7 mouse cellular contexts compared by ENCODE assay signal in the genomic region with DNA sequence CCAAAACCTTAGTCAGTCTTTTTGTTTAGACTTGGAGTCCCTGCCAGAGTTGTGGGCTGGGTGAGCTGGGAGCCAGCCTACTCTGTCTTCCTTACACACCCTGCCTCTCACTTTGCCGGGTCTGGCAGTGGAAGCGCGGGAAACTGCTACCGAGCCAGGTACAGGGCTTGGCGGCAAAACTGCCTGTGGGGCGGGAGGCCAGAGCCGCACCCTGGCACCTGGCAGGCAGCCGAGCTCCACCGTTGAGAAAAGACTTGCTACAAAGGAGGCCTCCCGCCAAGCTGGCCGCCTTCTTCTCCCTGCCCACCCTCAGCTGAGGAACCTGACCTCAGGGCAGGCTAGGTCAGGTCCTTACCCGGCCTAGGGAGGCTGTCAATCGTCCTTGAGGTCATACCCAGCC. TPM values are rescaled to one million over a fixed set of nuclear protein-coding genes. Genes with fewer than 3 reads are reported as not detected.
A peak's percentile ranks its signal among the peaks of the same experiment; 100 is the strongest.
DNase-seq lines count a peak whose midpoint lies in the region.

No protein-coding gene starts in this region.

- peak; percentile 43 for DNase-seq in right cerebral cortex, adult 18-20 months
- no peak for DNase-seq in right cerebral cortex, postnatal 4 days
- peak; percentile 52 for DNase-seq in kidney, postnatal 10 days
- DNase-seq in ovary, adult 18-20 months (ENCODE audit: low spot score) = peak; percentile 45
- DNase-seq in urinary bladder, postnatal 25 days (ENCODE audit: low spot score) = peak; percentile 69
- DNase-seq in layer of hippocampus, postnatal 14 days (ENCODE audit: low spot score in 2 of 2) = no peak
- DNase-seq in liver = no peak

RNA-seq across cellular contexts. Expression of a gene that starts 24.2 kb away (rescaled TPM):
- total RNA-seq in layer of hippocampus, postnatal 14 days (2021) = under 1 TPM; 0.62 to 0.86 TPM

RNA-seq across cellular contexts. Expression of a gene that starts 35.3 kb away (rescaled TPM):
- total RNA-seq in layer of hippocampus, postnatal 14 days (2021) = under 1 TPM; 0.30 to 0.38 TPM

RNA-seq across cellular contexts. Expression of a gene that starts 59.0 kb away (rescaled TPM):
- 10 to 100 TPM; 17.5 to 21.5 TPM for total RNA-seq in layer of hippocampus, postnatal 14 days (2021)

Comparison
In these comparisons a context has a peak if more than half of its experiments do, and no peak if none do; other contexts are left out.
1. DNase-seq: peak in right cerebral cortex, adult 18-20 months (single experiment), kidney, postnatal 10 days (single experiment), ovary, adult 18-20 months (single experiment) and urinary bladder, postnatal 25 days (single experiment); none in right cerebral cortex, postnatal 4 days (single experiment), layer of hippocampus, postnatal 14 days (0 of 2) and liver (single experiment).